Mouse (Mus musculus) neural tube, embryonic 12.5 days (tissue): ENCODE results near the gene Dpp3. TPM values are rescaled to one million over a fixed set of nuclear protein-coding genes. Genes with fewer than 3 reads are reported as not detected.
A peak's percentile ranks its signal among the peaks of the same experiment; 100 is the strongest.
"Not testable (repeated sequence)": the region's sequence is repeated elsewhere in the genome, so short reads cannot be mapped to it uniquely, and the experiment has no call there.

ENCODE experiments used
- ATAC-seq: fragments of 200-750 bp; cut with Nextera tagmentation; 2 replicates; pipeline ENCODE4 v1.8.0; 2017; ENCODE audit warnings: low read depth, mild to moderate bottlenecking, moderate TSS enrichment, moderate library complexity; ENCODE audit not compliant: low FRiP score
- H3K27ac ChIP-seq: fragments of 300-500 bp; sonication (generic); 2 replicates; pipeline ENCODE4 v1.5.1; 2016
- H3K27me3 ChIP-seq: fragments of 300-500 bp; sonication (generic); replicated peaks from 2 replicates; pipeline ENCODE4 v1.6.1; 2016; ENCODE audit warnings: mild to moderate bottlenecking
- H3K36me3 ChIP-seq: fragments of 300-500 bp; sonication (generic); 2 replicates; pipeline ENCODE4 v1.6.1; 2016; ENCODE audit warnings: mild to moderate bottlenecking
- H3K4me1 ChIP-seq: fragments of 300-500 bp; sonication (generic); 2 replicates; pipeline ENCODE4 v1.6.1; 2016
- H3K4me2 ChIP-seq: fragments of 300-500 bp; sonication (generic); replicated peaks from 2 replicates; pipeline ENCODE4 v1.6.1; 2016; ENCODE audit warnings: mild to moderate bottlenecking
- H3K4me3 ChIP-seq: fragments of 300-500 bp; sonication (generic); 2 replicates; pipeline ENCODE4 v1.5.1; 2016
- H3K9ac ChIP-seq: fragments of 300-500 bp; sonication (generic); 2 replicates; pipeline ENCODE4 v1.6.1; 2016; ENCODE audit warnings: mild to moderate bottlenecking
- H3K9me3 ChIP-seq: fragments of 300-500 bp; sonication (generic); 2 replicates; pipeline ENCODE4 v1.6.1; 2016; ENCODE audit warnings: mild to moderate bottlenecking
- WGBS: fragments of 180-500 bp; shearing (Covaris S2); methylation state at CpG from one replicate; pipeline ENCODE4 v1.1.7; 2016; 5-methylcytosine and 5-hydroxymethylcytosine counted together
- polyA plus RNA-seq: library from polyadenylated mRNA; unstranded; fragments of >200 nt; fragmentation: Nextera tagmentation; extraction: Ambion mirVana; gene quantifications from 2 replicates; pipeline ENCODE4 v1.2.1, GENCODE M21; 2016

Dpp3 gene
- polyA plus RNA-seq, 1 experiment from 2014 or later = 167 TPM

- peaks cover 4% of the 10 kb centered on the region; the same call in 1 of the 2 replicates for H3K36me3 ChIP-seq
- no peaks in the 10 kb centered on the region for H3K9me3 ChIP-seq
- no peak overlapping the region for H3K27ac ChIP-seq
- peaks cover 21% of the 10 kb centered on the region for H3K4me1 ChIP-seq
- 72% methylated on average over 10 of the region's 10 CpGs for WGBS
- peak overlapping the region; percentile 68 for H3K4me3 ChIP-seq
- no peak for ATAC-seq
- H3K4me2 ChIP-seq = peak overlapping the region; percentile 63
- peak overlapping the region; percentile 69 for H3K9ac ChIP-seq
- no peaks in the 10 kb centered on the region for H3K27me3 ChIP-seq
These were observed 48.8 kb downstream of the Dpp3 start for GRCm38 (mm10) chr19:4879324-4879703.

GRCm38 (mm10) chr19:4878405-4879323 lies 49.4 kb downstream of the Dpp3 start, which contains the start of gene Zdhhc24:
Zdhhc24 (plus strand) TSS chr19:4878668.
- H3K4me2 ChIP-seq = peak within 1 kb of the TSS; percentile 63
- H3K9ac ChIP-seq = peak within 1 kb of the TSS; percentile 69
- H3K27me3 ChIP-seq = no peaks in the 10 kb centered on the region
- peak; percentile 94 for ATAC-seq
- peaks cover 4% of the 10 kb centered on the region; the same call in 1 of the 2 replicates for H3K36me3 ChIP-seq
- no peak within 1 kb of the TSS for H3K27ac ChIP-seq
- WGBS = 2% methylated on average over 52 of the region's 52 CpGs
- H3K4me1 ChIP-seq = peaks cover 21% of the 10 kb centered on the region
- H3K4me3 ChIP-seq = peak within 1 kb of the TSS; percentile 68
- H3K9me3 ChIP-seq = no peaks in the 10 kb centered on the region

- peak within 1 kb of the TSS; percentile 69 for H3K9ac ChIP-seq
- H3K4me3 ChIP-seq = peak within 1 kb of the TSS; percentile 68
- H3K27ac ChIP-seq = no peak within 1 kb of the TSS
- 5% methylated on average over 17 of the region's 17 CpGs for WGBS
- H3K4me2 ChIP-seq = peak within 1 kb of the TSS; percentile 63
- H3K27me3 ChIP-seq = no peaks in the 10 kb centered on the region
- peaks cover 21% of the 10 kb centered on the region for H3K4me1 ChIP-seq
- ATAC-seq = no peak
- H3K36me3 ChIP-seq = no peaks in the 10 kb centered on the region
- H3K9me3 ChIP-seq = no peaks in the 10 kb centered on the region
These were observed 50.3 kb downstream of the Dpp3 start, which contains the start of gene Actn3 for GRCm38 (mm10) chr19:4877785-4878184. Actn3 (minus strand) TSS chr19:4877909.

- Histone ChIP-seq H3K36me3 (no peaks in the 10 kb centered on the region), H3K4me2 (no peak overlapping the region), H3K27me3 (no peaks in the 10 kb centered on the region), H3K4me3 (no peak overlapping the region), H3K27ac (no peak overlapping the region), H3K4me1 (peaks cover 21% of the 10 kb centered on the region), H3K9ac (no peak overlapping the region), H3K9me3 (no peaks in the 10 kb centered on the region)
- WGBS = 67% methylated on average over 3 of the region's 3 CpGs
- no peak for ATAC-seq
These were observed 51.3 kb downstream of the Dpp3 start for GRCm38 (mm10) chr19:4876755-4877154.

- H3K9ac ChIP-seq = no peak overlapping the region
- H3K4me2 ChIP-seq = no peak overlapping the region
- H3K27me3 ChIP-seq = no peaks in the 10 kb centered on the region
- no peak overlapping the region for H3K27ac ChIP-seq
- WGBS = 59% methylated on average over 4 of the region's 4 CpGs
- no peak overlapping the region for H3K4me3 ChIP-seq
- no peaks in the 10 kb centered on the region for H3K36me3 ChIP-seq
- ATAC-seq = no peak
- peaks cover 21% of the 10 kb centered on the region for H3K4me1 ChIP-seq
- no peaks in the 10 kb centered on the region for H3K9me3 ChIP-seq
These were observed 51.8 kb downstream of the Dpp3 start for GRCm38 (mm10) chr19:4876241-4876640.

GRCm38 (mm10) chr19:4874613-4875012 lies 53.5 kb downstream of the Dpp3 start:
- WGBS = 94% methylated on average over 1 of the region's 1 CpGs
- H3K4me1 ChIP-seq = peaks cover 13% of the 10 kb centered on the region
- not testable (repeated sequence) for H3K4me3 ChIP-seq, ATAC-seq, H3K4me2 ChIP-seq, H3K36me3 ChIP-seq, H3K9ac ChIP-seq, H3K27ac ChIP-seq, H3K27me3 ChIP-seq, H3K9me3 ChIP-seq

- Histone ChIP-seq H3K9me3 (no peaks in the 10 kb centered on the region), H3K4me1 (peaks cover 4% of the 10 kb centered on the region; the same call in 1 of the 2 replicates), H3K27me3 (0 out of 2 replicates have a peak, but pooled peaks cover 5% of the 10 kb centered on the region), H3K4me3 (no peak overlapping the region), H3K36me3 (peaks cover 10% of the 10 kb centered on the region; the same call in 1 of the 2 replicates), H3K9ac (no peak overlapping the region), H3K27ac (no peak overlapping the region), H3K4me2 (peak overlapping the region; percentile 41)
- WGBS = 8% methylated on average over 17 of the region's 17 CpGs
- no peak for ATAC-seq
These were observed 62.9 kb downstream of the Dpp3 start for GRCm38 (mm10) chr19:4865147-4865546.

- H3K36me3 ChIP-seq = peaks cover 10% of the 10 kb centered on the region; the same call in 1 of the 2 replicates
- H3K9me3 ChIP-seq = no peaks in the 10 kb centered on the region
- 58% methylated on average over 6 of the region's 6 CpGs for WGBS
- H3K4me2 ChIP-seq = no peak overlapping the region
- H3K27ac ChIP-seq = no peak overlapping the region
- ATAC-seq = no peak
- H3K9ac ChIP-seq = no peak overlapping the region
- 0 out of 2 replicates have a peak, but pooled peaks cover 5% of the 10 kb centered on the region for H3K27me3 ChIP-seq
- H3K4me3 ChIP-seq = no peak overlapping the region
- H3K4me1 ChIP-seq = peaks cover 4% of the 10 kb centered on the region; the same call in 1 of the 2 replicates
These were observed 65.0 kb downstream of the Dpp3 start for GRCm38 (mm10) chr19:4863048-4863447.

- H3K36me3 ChIP-seq = peaks cover 10% of the 10 kb centered on the region; the same call in 1 of the 2 replicates
- H3K27me3 ChIP-seq = 0 out of 2 replicates have a peak, but pooled peaks cover 3% of the 10 kb centered on the region
- H3K4me1 ChIP-seq = peaks cover 16% of the 10 kb centered on the region; the same call in 1 of the 2 replicates
- no peaks in the 10 kb centered on the region for H3K9me3 ChIP-seq
- H3K27ac ChIP-seq = no peak overlapping the region
- 80% methylated on average over 6 of the region's 6 CpGs for WGBS
- ATAC-seq = no peak
- no peak overlapping the region for H3K9ac ChIP-seq
- H3K4me2 ChIP-seq = no peak overlapping the region
- no peak overlapping the region for H3K4me3 ChIP-seq
These were observed 69.0 kb downstream of the Dpp3 start for GRCm38 (mm10) chr19:4859081-4859480.

Other genes with a start within 250 kb of the Dpp3 start
- 3.8 and 5.9 TPM in 2 replicates for gene Gm960, start 229.6 kb downstream of the Dpp3 start, polyA plus RNA-seq
- 39.5 and 41.8 TPM in 2 replicates for gene Sptbn2, start 217.1 kb downstream of the Dpp3 start, polyA plus RNA-seq
- 157 and 164 TPM in 2 replicates for gene Rbm4b, start 171.8 kb downstream of the Dpp3 start, polyA plus RNA-seq
- 102 and 106 TPM in 2 replicates for gene Rbm4, start 134.4 kb downstream of the Dpp3 start, polyA plus RNA-seq
- gene Gm21992, start 116.7 kb downstream of the Dpp3 start, polyA plus RNA-seq = 28.1 and 34.7 TPM in 2 replicates
- gene Rbm14, start 116.7 kb downstream of the Dpp3 start, polyA plus RNA-seq = 96.3 and 97.1 TPM in 2 replicates
- 42.3 and 44.1 TPM in 2 replicates for gene Ccs, start 89.0 kb downstream of the Dpp3 start, polyA plus RNA-seq
- 0.14 and 0.26 TPM in 2 replicates for gene Ccdc87, start 88.9 kb downstream of the Dpp3 start, polyA plus RNA-seq
- 59.0 and 61.8 TPM in 2 replicates for gene Ctsf, start 73.2 kb downstream of the Dpp3 start, polyA plus RNA-seq
- gene Actn3, start 50.4 kb downstream of the Dpp3 start, polyA plus RNA-seq = 3.3 TPM in 2 replicates
- 21.4 and 22.1 TPM in 2 replicates for gene Zdhhc24, start 49.6 kb downstream of the Dpp3 start, polyA plus RNA-seq
- gene Bbs1, start 21.7 kb downstream of the Dpp3 start, polyA plus RNA-seq = 8.1 and 10.5 TPM in 2 replicates
- 4.9 and 6.5 TPM in 2 replicates for gene Peli3, start 14.8 kb upstream of the Dpp3 start, polyA plus RNA-seq
- 126 and 132 TPM in 2 replicates for gene Mrpl11, start 33.9 kb upstream of the Dpp3 start, polyA plus RNA-seq
- gene Npas4, start 62.0 kb upstream of the Dpp3 start, polyA plus RNA-seq = 0.06 and 0.08 TPM in 2 replicates
- 6.1 and 6.2 TPM in 2 replicates for gene Slc29a2, start 95.6 kb upstream of the Dpp3 start, polyA plus RNA-seq
- gene B4gat1, start 110.5 kb upstream of the Dpp3 start, polyA plus RNA-seq = 48.2 and 50.0 TPM in 2 replicates
- gene AC124502.3, start 110.6 kb upstream of the Dpp3 start, polyA plus RNA-seq = 2.4 and 3.4 TPM in 2 replicates
- 58.7 TPM in 2 replicates for gene Brms1, start 113.1 kb upstream of the Dpp3 start, polyA plus RNA-seq
- 2.0 and 2.5 TPM in 2 replicates for gene Rin1, start 122.2 kb upstream of the Dpp3 start, polyA plus RNA-seq
- 22.9 and 26.3 TPM in 2 replicates for gene Cd248, start 139.8 kb upstream of the Dpp3 start, polyA plus RNA-seq
- gene Tmem151a, start 157.2 kb upstream of the Dpp3 start, polyA plus RNA-seq = 2.5 and 2.8 TPM in 2 replicates
- 66.3 and 69.1 TPM in 2 replicates for gene Yif1a, start 160.3 kb upstream of the Dpp3 start, polyA plus RNA-seq
- gene Cnih2, start 170.2 kb upstream of the Dpp3 start, polyA plus RNA-seq = 231 and 236 TPM in 2 replicates
- gene Rab1b, start 178.8 kb upstream of the Dpp3 start, polyA plus RNA-seq = 245 and 247 TPM in 2 replicates
- 62.6 and 63.1 TPM in 2 replicates for gene Klc2, start 190.3 kb upstream of the Dpp3 start, polyA plus RNA-seq